Mouse (Mus musculus) embryonic facial prominence, embryonic 13.5 days (tissue): Measurements from ENCODE around the gene Slc16a3. TPM values are rescaled to one million over a fixed set of nuclear protein-coding genes. Genes with fewer than 3 reads are reported as not detected.
A peak's percentile ranks its signal among the peaks of the same experiment; 100 is the strongest.

Experiments used
- ATAC-seq: fragments of 200-750 bp; cut with Nextera tagmentation; 2 replicates; pipeline ENCODE4 v1.8.0; 2017; ENCODE audit warnings: low read depth; ENCODE audit not compliant: insufficient number of reproducible peaks, insufficient read depth, low FRiP score, low TSS enrichment
- H3K27ac ChIP-seq: fragments of 300-500 bp; sonication (generic); 2 replicates; pipeline ENCODE4 v1.5.1; 2015; ENCODE audit warnings: moderate library complexity, mild to moderate bottlenecking, inconsistent platforms
- H3K27me3 ChIP-seq: fragments of 300-500 bp; sonication (generic); 2 replicates; pipeline ENCODE4 v1.6.1; 2015; ENCODE audit warnings: mild to moderate bottlenecking, inconsistent platforms
- H3K36me3 ChIP-seq: fragments of 300-500 bp; sonication (generic); 2 replicates; pipeline ENCODE4 v1.6.1; 2015; ENCODE audit warnings: mild to moderate bottlenecking, inconsistent platforms
- H3K4me1 ChIP-seq: fragments of 300-500 bp; sonication (generic); 2 replicates; pipeline ENCODE4 v1.6.1; 2015; ENCODE audit warnings: inconsistent platforms
- H3K4me2 ChIP-seq: fragments of 300-500 bp; sonication (generic); 2 replicates; pipeline ENCODE4 v1.6.1; 2015; ENCODE audit warnings: moderate library complexity, mild to moderate bottlenecking, inconsistent platforms
- H3K4me3 ChIP-seq: fragments of 300-500 bp; sonication (generic); 2 replicates; pipeline ENCODE4 v1.5.1; 2015; ENCODE audit warnings: mild to moderate bottlenecking, inconsistent platforms
- H3K9ac ChIP-seq: fragments of 300-500 bp; sonication (generic); 2 replicates; pipeline ENCODE4 v1.6.1; 2015; ENCODE audit warnings: mild to moderate bottlenecking, inconsistent platforms
- H3K9me3 ChIP-seq: fragments of 300-500 bp; sonication (generic); 2 replicates; pipeline ENCODE4 v1.6.1; 2016; ENCODE audit warnings: inconsistent platforms
- WGBS: fragments of 180-500 bp; shearing (Covaris S2); methylation state at CpG from one replicate; pipeline ENCODE4 v1.1.7; 2015; ENCODE audit warnings: mixed read lengths; 5-methylcytosine and 5-hydroxymethylcytosine counted together
- polyA plus RNA-seq: library from polyadenylated mRNA; unstranded; fragments of >200 nt; fragmentation: Nextera tagmentation; extraction: Ambion mirVana; gene quantifications from 2 replicates; pipeline ENCODE4 v1.2.1, GENCODE M21; 2015

The Slc16a3 gene
- polyA plus RNA-seq, 1 experiment from 2014 or later = 56.4 TPM

DNA sequence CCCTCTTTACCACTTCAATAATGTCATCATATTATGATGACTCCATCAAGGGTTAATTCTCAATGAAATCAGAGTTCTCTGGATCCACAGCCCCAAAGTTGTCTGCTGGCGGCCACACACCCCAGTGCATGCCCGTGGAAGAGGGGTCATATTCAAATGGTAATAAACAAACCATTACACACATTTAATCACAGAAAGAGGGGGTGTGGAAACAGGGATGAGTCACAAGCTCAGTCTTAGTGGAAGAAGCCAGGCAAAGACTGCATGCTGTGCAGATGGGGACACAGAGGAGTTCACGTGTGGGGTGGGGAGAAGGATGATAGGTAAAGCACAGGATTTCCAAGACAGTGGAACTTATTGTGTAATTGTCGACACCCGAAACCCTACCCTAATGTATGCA, 56.0 kb downstream of the Slc16a3 start:
- Histone ChIP-seq H3K27ac (no peak overlapping the region), H3K4me3 (no peak overlapping the region), H3K9ac (no peak overlapping the region), H3K27me3 (no peaks in the 10 kb centered on the region), H3K9me3 (no peaks in the 10 kb centered on the region), H3K4me2 (no peak overlapping the region), H3K36me3 (0 out of 2 replicates have a peak, but pooled peaks cover under 1% of the 10 kb centered on the region), H3K4me1 (peaks cover 19% of the 10 kb centered on the region)
- WGBS = 63% methylated on average over 5 of the region's 5 CpGs
- ATAC-seq = no peak

DNA sequence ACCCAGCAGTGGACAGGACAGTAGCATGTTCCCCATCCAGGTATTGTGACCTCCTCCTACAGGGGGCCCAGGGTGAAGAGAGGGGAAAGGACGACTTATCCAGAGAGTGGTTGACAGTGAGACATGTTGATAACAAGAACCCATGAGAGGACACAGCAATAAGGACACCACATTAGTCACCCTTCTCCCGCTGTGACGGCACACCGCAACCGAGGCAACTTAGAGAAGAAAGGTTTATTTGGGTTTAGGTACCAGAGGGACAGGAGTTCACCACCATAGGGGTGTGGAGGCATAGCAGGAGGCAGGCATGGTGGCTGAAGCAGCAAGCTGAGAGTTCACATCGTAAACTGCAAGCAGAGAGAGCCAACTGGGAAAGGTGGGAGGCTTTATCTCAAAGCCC, 57.9 kb downstream of the Slc16a3 start:
- Histone ChIP-seq H3K9ac (no peak overlapping the region), H3K4me1 (peaks cover 19% of the 10 kb centered on the region), H3K27me3 (no peaks in the 10 kb centered on the region), H3K36me3 (no peaks in the 10 kb centered on the region), H3K27ac (0 out of 2 replicates have a peak overlapping the region, but pooled peaks have one; percentile 44), H3K9me3 (no peaks in the 10 kb centered on the region), H3K4me3 (no peak overlapping the region), H3K4me2 (no peak overlapping the region)
- WGBS = 76% methylated on average over 6 of the region's 6 CpGs
- no peak for ATAC-seq

GRCm38 (mm10) chr11:121010044-121010755, 61.9 kb downstream of the Slc16a3 start:
- no peak overlapping the region for H3K9ac ChIP-seq
- no peak for ATAC-seq
- H3K9me3 ChIP-seq = no peaks in the 10 kb centered on the region
- 96% methylated on average over 3 of the region's 3 CpGs for WGBS
- no peaks in the 10 kb centered on the region for H3K27me3 ChIP-seq
- no peaks in the 10 kb centered on the region for H3K36me3 ChIP-seq
- no peak overlapping the region for H3K4me3 ChIP-seq
- no peak overlapping the region for H3K4me2 ChIP-seq
- peaks cover 11% of the 10 kb centered on the region for H3K4me1 ChIP-seq
- H3K27ac ChIP-seq = no peak overlapping the region

Other genes starting within 250 kb of the Slc16a3 start
- gene Cenpx, start 234.7 kb upstream of the Slc16a3 start, polyA plus RNA-seq = 132 and 154 TPM in 2 replicates
- gene Lrrc45, start 234.6 kb upstream of the Slc16a3 start, polyA plus RNA-seq = 71.0 and 77.8 TPM in 2 replicates
- 66.0 and 72.6 TPM in 2 replicates for gene Rac3, start 227.0 kb upstream of the Slc16a3 start, polyA plus RNA-seq
- 17.9 and 18.3 TPM in 2 replicates for gene Dcxr, start 221.2 kb upstream of the Slc16a3 start, polyA plus RNA-seq
- gene Cbr2, start 216.4 kb upstream of the Slc16a3 start, polyA plus RNA-seq = 27.1 and 32.3 TPM in 2 replicates
- gene Hmga1b, start 185.7 kb upstream of the Slc16a3 start, polyA plus RNA-seq = 4.3 and 9.4 TPM in 2 replicates
- gene Rfng, start 164.3 kb upstream of the Slc16a3 start, polyA plus RNA-seq = 52.2 and 52.4 TPM in 2 replicates
- gene Gps1, start 164.2 kb upstream of the Slc16a3 start, polyA plus RNA-seq = 223 and 233 TPM in 2 replicates
- 53.7 and 61.0 TPM in 2 replicates for gene Dus1l, start 152.1 kb upstream of the Slc16a3 start, polyA plus RNA-seq
- 49.3 and 52.2 TPM in 2 replicates for gene Fasn, start 123.9 kb upstream of the Slc16a3 start, polyA plus RNA-seq
- gene Ccdc57, start 15.6 kb upstream of the Slc16a3 start, polyA plus RNA-seq = 6.1 and 6.8 TPM in 2 replicates
- gene Csnk1d, start 42.9 kb downstream of the Slc16a3 start, polyA plus RNA-seq = 132 and 134 TPM in 2 replicates
- 0.28 and 0.49 TPM in 2 replicates for gene Cd7, start 90.9 kb downstream of the Slc16a3 start, polyA plus RNA-seq
- 0.59 and 0.99 TPM in 2 replicates for gene Sectm1b, start 115.1 kb downstream of the Slc16a3 start, polyA plus RNA-seq
- 0.26 and 0.52 TPM in 2 replicates for gene Sectm1a, start 132.7 kb downstream of the Slc16a3 start, polyA plus RNA-seq
- gene Tex19.2, start 170.2 kb downstream of the Slc16a3 start, polyA plus RNA-seq = not detected in 2 replicates
- gene Tex19.1, start 197.7 kb downstream of the Slc16a3 start, polyA plus RNA-seq = 0.11 TPM in 1 of 2 replicates, not detected in the other
- gene Uts2r, start 211.8 kb downstream of the Slc16a3 start, polyA plus RNA-seq = 0.15 TPM in 1 of 2 replicates, not detected in the other